Mouse (Mus musculus) hindbrain, embryonic 16.5 days (tissue): ENCODE results near the gene Fkbpl. TPM values are rescaled to one million over a fixed set of nuclear protein-coding genes. Genes with fewer than 3 reads are reported as not detected.

Experiments
- ATAC-seq: fragments of 200-750 bp; cut with Nextera tagmentation; 2 replicates; pipeline ENCODE4 v1.8.0; 2017; ENCODE audit warnings: moderate TSS enrichment, moderate library complexity
- H3K27ac ChIP-seq: fragments of 300-500 bp; sonication (generic); 2 replicates; pipeline ENCODE4 v1.5.1; 2014; ENCODE audit warnings: low read depth, mild to moderate bottlenecking, control low read depth, low read length, moderate library complexity
- H3K27me3 ChIP-seq: fragments of 300-500 bp; sonication (generic); replicated peaks from 2 replicates; pipeline ENCODE4 v1.6.1; 2014; ENCODE audit warnings: low read length; ENCODE audit not compliant: control insufficient read depth, insufficient read depth
- H3K36me3 ChIP-seq: fragments of 300-500 bp; sonication (generic); 2 replicates; pipeline ENCODE4 v1.6.1; 2014; ENCODE audit warnings: mild to moderate bottlenecking, low read length, moderate library complexity, mixed read lengths; ENCODE audit not compliant: control insufficient read depth, insufficient read depth
- H3K4me1 ChIP-seq: fragments of 300-500 bp; sonication (generic); 2 replicates; pipeline ENCODE4 v1.6.1; 2014; ENCODE audit warnings: low read depth, low read length; ENCODE audit not compliant: control insufficient read depth, insufficient read depth
- H3K4me2 ChIP-seq: fragments of 300-500 bp; sonication (generic); 2 replicates; pipeline ENCODE4 v1.6.1; 2014; ENCODE audit warnings: mild to moderate bottlenecking, low read length, control low read depth, moderate library complexity
- H3K4me3 ChIP-seq: fragments of 300-500 bp; sonication (generic); 2 replicates; pipeline ENCODE4 v1.5.1; 2014; ENCODE audit warnings: mild to moderate bottlenecking, low read length, control low read depth, moderate library complexity
- H3K9ac ChIP-seq: fragments of 300-500 bp; sonication (generic); 2 replicates; pipeline ENCODE4 v1.6.1; 2014; ENCODE audit warnings: low read depth, mild to moderate bottlenecking, control low read depth, low read length, moderate library complexity
- H3K9me3 ChIP-seq: fragments of 300-500 bp; sonication (generic); 2 replicates; pipeline ENCODE4 v1.6.1; 2014; ENCODE audit warnings: mild to moderate bottlenecking, low read length, moderate library complexity; ENCODE audit not compliant: control insufficient read depth
- WGBS: fragments of 180-500 bp; shearing (Covaris S2); extraction: QIAGEN DNeasy Blood & Tissue Kit; methylation state at CpG from one replicate; pipeline ENCODE4 v1.1.7; 2014; 5-methylcytosine and 5-hydroxymethylcytosine counted together
- polyA plus RNA-seq: library from polyadenylated mRNA; unstranded; fragments of >200 nt; fragmentation: Nextera tagmentation; extraction: Ambion mirVana; gene quantifications from 2 replicates; pipeline ENCODE4 v1.2.1, GENCODE M21; 2015

Gene Fkbpl
- polyA plus RNA-seq, 1 experiment from 2014 or later: 17.0 TPM

GRCm38 (mm10) chr17:34606186-34607039 is 38.2 kb upstream of the Fkbpl start:
- H3K27ac ChIP-seq: peak overlapping the region; percentile 86
- H3K9me3 ChIP-seq: no peaks in the 10 kb centered on the region
- ATAC-seq: no peak
- peaks cover 36% of the 10 kb centered on the region for H3K4me1 ChIP-seq
- H3K4me3 ChIP-seq: peak overlapping the region; percentile 60
- 18% methylated on average over 30 of the region's 32 CpGs for WGBS
- H3K4me2 ChIP-seq: peak overlapping the region; percentile 91
- peak overlapping the region; percentile 82 for H3K9ac ChIP-seq
- peaks cover 7% of the 10 kb centered on the region; the same call in 1 of the 2 replicates for H3K36me3 ChIP-seq
- no peaks in the 10 kb centered on the region for H3K27me3 ChIP-seq

GRCm38 (mm10) chr17:34607997-34608396 is 36.6 kb upstream of the Fkbpl start:
- Histone ChIP-seq H3K4me3 (no peak overlapping the region), H3K4me1 (peaks cover 27% of the 10 kb centered on the region), H3K27me3 (no peaks in the 10 kb centered on the region), H3K27ac (no peak overlapping the region), H3K36me3 (peaks cover 20% of the 10 kb centered on the region; the same call in 1 of the 2 replicates), H3K4me2 (no peak overlapping the region), H3K9ac (peak overlapping the region; percentile 16; the same call in 1 of the 2 replicates), H3K9me3 (no peaks in the 10 kb centered on the region)
- ATAC-seq: no peak
- 85% methylated on average over 7 of the region's 7 CpGs for WGBS

DNA sequence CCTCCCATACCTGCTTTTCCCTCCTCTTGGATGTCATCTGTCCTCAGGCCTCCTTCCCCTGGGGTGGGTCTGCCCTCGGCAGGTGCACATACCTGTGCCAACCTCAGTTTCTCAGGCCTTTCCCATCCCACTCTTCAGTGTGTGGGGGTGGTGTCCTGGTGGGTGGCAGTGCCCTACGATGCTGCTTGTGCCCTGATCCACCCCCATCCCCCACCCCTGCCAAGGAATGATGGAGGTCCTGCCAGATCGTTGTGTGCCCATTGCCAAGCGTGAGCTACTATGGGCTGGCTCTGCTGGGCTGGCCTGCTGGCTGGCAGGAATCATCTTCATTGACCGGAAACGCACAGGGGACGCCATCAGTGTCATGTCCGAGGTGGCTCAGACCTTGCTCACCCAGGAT is 33.5 kb upstream of the Fkbpl start:
- no peak overlapping the region for H3K27ac ChIP-seq
- H3K9ac ChIP-seq: no peak overlapping the region
- no peaks in the 10 kb centered on the region for H3K27me3 ChIP-seq
- H3K4me2 ChIP-seq: no peak overlapping the region
- peaks cover 25% of the 10 kb centered on the region for H3K36me3 ChIP-seq
- no peak for ATAC-seq
- no peak overlapping the region for H3K4me3 ChIP-seq
- peaks cover 18% of the 10 kb centered on the region for H3K4me1 ChIP-seq
- 91% methylated on average over 8 of the region's 8 CpGs for WGBS
- H3K9me3 ChIP-seq: no peaks in the 10 kb centered on the region

DNA sequence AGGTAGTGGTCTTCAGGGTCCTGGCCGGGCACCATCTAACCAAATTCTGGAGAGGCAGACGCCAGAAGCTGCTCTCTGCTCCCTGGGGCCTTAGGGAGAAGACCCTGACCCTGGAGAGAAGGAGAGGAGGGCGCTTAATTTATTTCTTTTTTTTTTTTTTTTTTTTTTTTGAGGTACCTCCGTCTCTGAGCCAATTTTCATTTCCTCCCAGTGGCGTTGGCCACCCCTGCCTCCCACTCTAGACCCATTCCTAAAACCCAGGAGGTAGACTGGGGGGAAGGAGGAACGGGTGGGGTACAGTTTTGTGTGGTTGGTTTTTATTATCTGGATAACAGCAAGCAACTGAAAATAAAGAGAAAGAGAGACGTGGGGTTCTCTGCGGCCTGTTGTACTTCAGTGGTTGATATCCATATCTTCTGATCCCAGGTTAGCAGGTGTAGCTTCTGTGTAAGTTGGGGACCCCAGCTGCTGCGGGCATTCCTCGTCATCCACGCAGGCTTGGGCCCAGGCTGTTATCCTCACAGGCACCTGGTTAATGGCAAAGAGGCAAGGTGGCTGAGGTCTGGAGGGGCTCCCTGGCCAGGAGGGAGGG is 31.4 kb upstream of the Fkbpl start:
- Histone ChIP-seq H3K4me3 (no peak overlapping the region), H3K36me3 (peaks cover 25% of the 10 kb centered on the region), H3K4me2 (no peak overlapping the region), H3K4me1 (peaks cover 8% of the 10 kb centered on the region), H3K27me3 (no peaks in the 10 kb centered on the region), H3K27ac (no peak overlapping the region), H3K9ac (no peak overlapping the region), H3K9me3 (no peaks in the 10 kb centered on the region)
- no peak for ATAC-seq
- 90% methylated on average over 11 of the region's 11 CpGs for WGBS

DNA sequence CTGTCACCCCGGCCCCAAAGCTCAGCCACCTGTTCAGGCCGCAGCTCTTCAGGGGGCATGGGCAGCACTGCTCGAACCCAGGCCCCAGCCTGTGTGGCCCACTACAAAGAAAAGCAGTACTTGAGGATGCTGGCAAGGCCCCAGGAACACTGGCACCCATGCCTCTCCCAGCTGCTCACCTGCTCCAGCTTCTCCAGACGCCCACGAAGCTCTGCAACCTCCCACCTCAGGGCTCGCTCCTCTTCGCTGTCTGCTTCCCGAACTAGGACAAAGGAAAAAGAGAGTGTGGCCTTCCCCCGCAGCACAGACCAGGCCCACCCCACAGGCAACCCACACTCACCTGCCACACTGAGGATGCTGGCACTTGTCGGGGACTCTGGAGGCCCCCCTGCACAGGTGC is 30.7 kb upstream of the Fkbpl start:
- no peak overlapping the region for H3K27ac ChIP-seq
- H3K4me2 ChIP-seq: no peak overlapping the region
- no peaks in the 10 kb centered on the region for H3K9me3 ChIP-seq
- 92% methylated on average over 10 of the region's 10 CpGs for WGBS
- peaks cover 1% of the 10 kb centered on the region for H3K4me1 ChIP-seq
- no peak for ATAC-seq
- peaks cover 25% of the 10 kb centered on the region for H3K36me3 ChIP-seq
- no peak overlapping the region for H3K4me3 ChIP-seq
- H3K27me3 ChIP-seq: no peaks in the 10 kb centered on the region
- no peak overlapping the region for H3K9ac ChIP-seq

DNA sequence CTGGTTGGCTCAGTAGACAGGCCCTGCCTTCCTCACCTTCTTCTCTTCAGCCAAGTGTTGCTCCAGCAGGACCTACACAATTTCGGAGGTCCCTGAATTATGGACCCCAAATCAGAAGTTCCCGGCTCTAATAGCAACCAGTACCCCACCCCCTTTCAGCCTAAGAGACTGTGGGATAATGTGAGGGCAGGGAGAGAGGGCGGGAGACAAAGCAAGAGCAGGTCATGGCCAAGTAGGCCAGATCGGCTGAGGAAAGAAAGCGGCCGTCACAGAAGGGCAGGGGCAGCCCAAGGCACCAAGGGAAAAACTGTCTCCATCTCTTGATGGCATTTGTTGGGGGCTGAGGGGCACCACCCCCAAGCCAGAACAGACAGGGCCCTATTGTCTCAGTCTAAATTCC is 28.7 kb upstream of the Fkbpl start, which contains the start of gene Egfl8:
TSS of gene Egfl8 (minus strand) at position 101 of the 400 bp plus-strand sequence.
- ATAC-seq: no peak

GRCm38 (mm10) chr17:34618999-34619398 is 25.6 kb upstream of the Fkbpl start:
- Histone ChIP-seq H3K4me3 (no peak overlapping the region), H3K9ac (no peak overlapping the region), H3K4me1 (no peaks in the 10 kb centered on the region), H3K36me3 (peaks cover 13% of the 10 kb centered on the region), H3K4me2 (no peak overlapping the region), H3K27ac (no peak overlapping the region), H3K27me3 (no peaks in the 10 kb centered on the region), H3K9me3 (no peaks in the 10 kb centered on the region)
- WGBS: 22% methylated on average over 6 of the region's 6 CpGs
- no peak for ATAC-seq

More for the DNA sequence above, 28.7 kb upstream of the Fkbpl start, which contains the start of gene Egfl8:
- no peaks in the 10 kb centered on the region for H3K27me3 ChIP-seq
- no peaks in the 10 kb centered on the region for H3K4me1 ChIP-seq
- peaks cover 20% of the 10 kb centered on the region for H3K36me3 ChIP-seq
- no peak within 1 kb of the TSS for H3K4me2 ChIP-seq
- H3K9ac ChIP-seq: no peak within 1 kb of the TSS
- WGBS: 58% methylated on average over 6 of the region's 6 CpGs
- no peaks in the 10 kb centered on the region for H3K9me3 ChIP-seq
- H3K4me3 ChIP-seq: no peak within 1 kb of the TSS
- H3K27ac ChIP-seq: no peak within 1 kb of the TSS

DNA sequence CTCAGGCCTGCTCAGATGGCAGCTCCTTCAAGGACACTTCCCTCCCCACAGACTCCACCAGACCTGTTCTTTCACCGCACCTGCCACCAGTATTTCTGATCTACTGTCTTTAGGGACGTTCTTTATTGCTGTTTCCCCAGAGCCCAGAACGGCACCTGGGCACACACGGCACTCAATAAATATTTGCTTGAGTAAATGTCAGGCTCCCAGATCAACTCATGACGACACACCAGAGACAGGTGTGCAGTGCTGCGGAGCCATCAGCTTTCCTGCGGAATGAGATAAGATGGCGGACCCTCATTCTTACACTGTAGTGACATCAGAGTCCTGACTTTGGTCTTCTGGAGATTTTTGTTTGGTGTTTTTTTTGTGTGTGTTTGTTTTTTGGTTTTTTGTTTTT is 23.6 kb upstream of the Fkbpl start:
- Histone ChIP-seq H3K9ac (no peak overlapping the region), H3K9me3 (no peaks in the 10 kb centered on the region), H3K36me3 (peaks cover 11% of the 10 kb centered on the region; the same call in 1 of the 2 replicates), H3K4me1 (peaks cover under 1% of the 10 kb centered on the region), H3K4me3 (no peak overlapping the region), H3K27me3 (no peaks in the 10 kb centered on the region), H3K27ac (no peak overlapping the region), H3K4me2 (no peak overlapping the region)
- 86% methylated on average over 8 of the region's 8 CpGs for WGBS
- ATAC-seq: no peak

GRCm38 (mm10) chr17:34623161-34623560 is 21.4 kb upstream of the Fkbpl start:
- ATAC-seq: no peak
- H3K4me1 ChIP-seq: peaks cover 8% of the 10 kb centered on the region
- no peak overlapping the region for H3K9ac ChIP-seq
- H3K27ac ChIP-seq: no peak overlapping the region
- WGBS: 85% methylated on average over 9 of the region's 9 CpGs
- no peak overlapping the region for H3K4me3 ChIP-seq
- no peaks in the 10 kb centered on the region for H3K27me3 ChIP-seq
- no peaks in the 10 kb centered on the region for H3K9me3 ChIP-seq
- peaks cover 11% of the 10 kb centered on the region; the same call in 1 of the 2 replicates for H3K36me3 ChIP-seq
- H3K4me2 ChIP-seq: no peak overlapping the region
